Mouse (Mus musculus) CH12.LX (cell line): Measurements from ENCODE around the gene Stat6. TPM values are rescaled to one million over a fixed set of nuclear protein-coding genes. Genes with fewer than 3 reads are reported as not detected.

Experiments
- DNase-seq: peaks from one replicate; pipeline ENCODE4 v3.0.0-alpha.2; 2013; ENCODE audit errors: extremely low read depth
- H3K27ac ChIP-seq: 2 replicates; pipeline ENCODE4 v1.5.1; 2012; ENCODE audit warnings: low read depth, mild to moderate bottlenecking, control low read depth, moderate library complexity; ENCODE audit not compliant: insufficient read depth
- H3K27me3 ChIP-seq: replicated peaks from 2 replicates; pipeline ENCODE3; 2012; ENCODE audit warnings: inconsistent platforms
- H3K36me3 ChIP-seq, 2 experiments: replicated peaks in 1 of 2; 2 replicates each; pipeline versions ENCODE3 to v1.6.1; 2012; ENCODE audit warnings: inconsistent platforms in 1 of 2, low read length in 1 of 2, mild to moderate bottlenecking in 1 of 2, mixed read lengths in 1 of 2, moderate library complexity in 1 of 2; ENCODE audit not compliant: control insufficient read depth in 1 of 2, insufficient read depth in 1 of 2
- H3K4me1 ChIP-seq, 2 experiments: 2 replicates each; pipeline ENCODE4 v1.6.1; 2012; ENCODE audit warnings: inconsistent platforms in 1 of 2, moderate library complexity in 1 of 2; ENCODE audit not compliant: insufficient read depth in 2 of 2, control insufficient read depth in 1 of 2
- H3K4me2 ChIP-seq: 2 replicates; pipeline ENCODE4 v1.6.1; 2012; ENCODE audit warnings: low read depth, mild to moderate bottlenecking, control low read depth; ENCODE audit not compliant: poor library complexity, insufficient read depth, severe bottlenecking
- H3K4me3 ChIP-seq, 3 experiments: fragments of 150-350 bp in 1 of 3; sonication (generic) in 1 of 3; replicated peaks in 1 of 3; 2 replicates each; pipeline versions ENCODE3 to v1.5.1; 2011 to 2012; ENCODE audit warnings: low read depth in 2 of 3, low read length in 2 of 3, mild to moderate bottlenecking in 2 of 3, moderate library complexity in 2 of 3, control low read depth in 1 of 3, improper control_type of control experiment in 1 of 3, inconsistent platforms in 1 of 3, mixed read lengths in 1 of 3; ENCODE audit not compliant: poor library complexity in 1 of 3
- H3K79me2 ChIP-seq: replicated peaks from 2 replicates; pipeline ENCODE4 v1.6.1; 2012; ENCODE audit warnings: mild to moderate bottlenecking, moderate library complexity; ENCODE audit not compliant: control insufficient read depth, poor library complexity, insufficient read depth, severe bottlenecking; ENCODE audit errors: extremely low read depth
- H3K9ac ChIP-seq: 2 replicates; pipeline ENCODE4 v1.6.1; 2012; ENCODE audit warnings: low read depth, mild to moderate bottlenecking, control low read depth, moderate library complexity; ENCODE audit not compliant: insufficient read depth
- H3K9me3 ChIP-seq: replicated peaks from 2 replicates; pipeline ENCODE3; 2012; ENCODE audit warnings: low read length, inconsistent platforms, mixed read lengths
- BHLHE40 ChIP-seq: IDR thresholded peaks from 2 replicates; pipeline ENCODE4 v1.6.1; 2011; ENCODE audit warnings: mild to moderate bottlenecking, low read depth, low read length, improper control_type of control experiment
- CHD2 ChIP-seq: IDR thresholded peaks from 2 replicates; pipeline ENCODE4 v1.6.1; 2011; ENCODE audit warnings: low read length, improper control_type of control experiment
- E2F4 ChIP-seq: IDR thresholded peaks from 2 replicates; pipeline ENCODE4 v1.6.1; 2011; ENCODE audit warnings: low read depth, low read length, improper control_type of control experiment; ENCODE audit not compliant: insufficient replicate concordance
- ELF1 ChIP-seq: IDR thresholded peaks from 2 replicates; pipeline ENCODE4 v1.6.1; 2014; ENCODE audit warnings: low read depth, mild to moderate bottlenecking, inconsistent platforms, low read length, improper control_type of control experiment
- ETS1 ChIP-seq: conservative IDR thresholded peaks from 2 replicates; pipeline ENCODE4 v1.6.1; 2012; ENCODE audit warnings: low read depth, mild to moderate bottlenecking, inconsistent platforms, low read length, improper control_type of control experiment, moderate library complexity
- GABPA ChIP-seq: IDR thresholded peaks from 2 replicates; pipeline ENCODE4 v1.6.1; 2012; ENCODE audit warnings: low read depth, low read length, improper control_type of control experiment, inconsistent platforms; ENCODE audit not compliant: insufficient replicate concordance
- HCFC1 ChIP-seq: IDR thresholded peaks from 2 replicates; pipeline ENCODE4 v1.6.1; 2012; ENCODE audit warnings: low read depth, mild to moderate bottlenecking, inconsistent platforms, low read length, improper control_type of control experiment
- IRF4 ChIP-seq: IDR thresholded peaks from 2 replicates; pipeline ENCODE4 v1.6.1; 2014; ENCODE audit warnings: low read depth, mild to moderate bottlenecking, inconsistent platforms, low read length, improper control_type of control experiment
- JUN ChIP-seq: IDR thresholded peaks from 2 replicates; pipeline ENCODE4 v1.6.1; 2011; ENCODE audit warnings: low read depth, mild to moderate bottlenecking, low read length, improper control_type of control experiment, moderate library complexity; ENCODE audit not compliant: insufficient read depth
- KAT2A ChIP-seq: IDR thresholded peaks from 2 replicates; pipeline ENCODE4 v1.6.1; 2012; ENCODE audit warnings: low read length, improper control_type of control experiment, inconsistent platforms; ENCODE audit not compliant: insufficient replicate concordance
- MAFK ChIP-seq: IDR thresholded peaks from 2 replicates; pipeline ENCODE4 v1.6.1; 2011; ENCODE audit warnings: low read length, improper control_type of control experiment; ENCODE audit not compliant: insufficient replicate concordance
- MAX ChIP-seq: IDR thresholded peaks from 2 replicates; pipeline ENCODE4 v1.6.1; 2011; ENCODE audit warnings: low read length, improper control_type of control experiment
- MAZ ChIP-seq: IDR thresholded peaks from 2 replicates; pipeline ENCODE4 v1.6.1; 2012; ENCODE audit warnings: low read depth, mild to moderate bottlenecking, inconsistent platforms, low read length, improper control_type of control experiment, moderate library complexity
- MEF2A ChIP-seq: IDR thresholded peaks from 2 replicates; pipeline ENCODE4 v1.6.1; 2014; ENCODE audit warnings: low read depth, mild to moderate bottlenecking, inconsistent platforms, low read length, improper control_type of control experiment, borderline replicate concordance
- MXI1 ChIP-seq: IDR thresholded peaks from 2 replicates; pipeline ENCODE4 v1.6.1; 2011; ENCODE audit warnings: mild to moderate bottlenecking, low read depth, low read length, improper control_type of control experiment
- MYC ChIP-seq: IDR thresholded peaks from 2 replicates; pipeline ENCODE4 v1.6.1; 2011; ENCODE audit warnings: low read depth, mild to moderate bottlenecking, improper control_type of control experiment, low read length
- NELFE ChIP-seq: IDR thresholded peaks from 2 replicates; pipeline ENCODE4 v1.6.1; 2011; ENCODE audit warnings: low read depth, low read length, improper control_type of control experiment
- POLR2A ChIP-seq: IDR thresholded peaks from 2 replicates; pipeline ENCODE4 v1.6.1; 2011; ENCODE audit warnings: low read depth, mild to moderate bottlenecking, improper control_type of control experiment, low read length
- RAD21 ChIP-seq: IDR thresholded peaks from 2 replicates; pipeline ENCODE4 v1.6.1; 2011; ENCODE audit warnings: low read depth, mild to moderate bottlenecking, low read length, improper control_type of control experiment, moderate library complexity
- SIN3A ChIP-seq: IDR thresholded peaks from 2 replicates; pipeline ENCODE4 v1.6.1; 2012; ENCODE audit warnings: low read length, improper control_type of control experiment, inconsistent platforms
- TBP ChIP-seq: conservative IDR thresholded peaks from 2 replicates; pipeline ENCODE4 v1.6.1; 2011; ENCODE audit warnings: low read depth, low read length, improper control_type of control experiment
- TCF12 ChIP-seq: IDR thresholded peaks from 2 replicates; pipeline ENCODE4 v1.6.1; 2014; ENCODE audit warnings: low read depth, mild to moderate bottlenecking, inconsistent platforms, low read length, improper control_type of control experiment
- UBTF ChIP-seq: IDR thresholded peaks from 2 replicates; pipeline ENCODE4 v1.6.1; 2012; ENCODE audit warnings: low read depth, mild to moderate bottlenecking, inconsistent platforms, low read length, improper control_type of control experiment, moderate library complexity
- ZKSCAN1 ChIP-seq: IDR thresholded peaks from 2 replicates; pipeline ENCODE4 v1.6.1; 2012; ENCODE audit warnings: low read depth, inconsistent platforms, low read length, improper control_type of control experiment, borderline replicate concordance
- ZMIZ1 ChIP-seq: IDR thresholded peaks from 2 replicates; pipeline ENCODE4 v1.6.1; 2012; ENCODE audit warnings: low read depth, mild to moderate bottlenecking, inconsistent platforms, low read length, improper control_type of control experiment
- ZNF384 ChIP-seq: IDR thresholded peaks from 2 replicates; pipeline ENCODE4 v1.6.1; 2012; ENCODE audit warnings: low read depth, low read length, improper control_type of control experiment, inconsistent platforms
- dilution Hi-C: fragments of 300-500 bp; cut with MboI; formaldehyde crosslinking; loops from 2 replicates; pipeline ENCODE4 v1.14.3; 2020; ENCODE audit warnings: low sequenced_read_pairs; ENCODE audit not compliant: extremely low pct_unique_long_range_greater_than_20kb, extremely low pct_ligation_motif_present
- in situ Hi-C: fragments of 300-500 bp; cut with MboI; formaldehyde crosslinking; loops from 3 replicates; pipeline ENCODE4 v1.14.3; 2019; ENCODE audit warnings: low sequenced_read_pairs, low pct_ligation_motif_present, low pct_unique_long_range_greater_than_20kb, mixed read lengths
- polyA plus RNA-seq: library from polyadenylated mRNA; unstranded; fragments of >175 nt; gene quantifications from 2 replicates; pipeline ENCODE4 v1.2.1, GENCODE M21; 2012; ENCODE audit warnings: low read depth; ENCODE audit not compliant: insufficient read length
- total RNA-seq, 2 experiments: library from RNA; depleted of rRNA; stranded (reverse); fragments of 300-350 nt in 1 of 2; fragments of >200 nt in 1 of 2; gene quantifications; 2 replicates each; pipeline ENCODE4 v1.2.3; 2012 to 2014

Gene Stat6
- total and polyA plus RNA-seq, 3 experiments: 71.5 to 76.6 (median 72.1) TPM

DNA sequence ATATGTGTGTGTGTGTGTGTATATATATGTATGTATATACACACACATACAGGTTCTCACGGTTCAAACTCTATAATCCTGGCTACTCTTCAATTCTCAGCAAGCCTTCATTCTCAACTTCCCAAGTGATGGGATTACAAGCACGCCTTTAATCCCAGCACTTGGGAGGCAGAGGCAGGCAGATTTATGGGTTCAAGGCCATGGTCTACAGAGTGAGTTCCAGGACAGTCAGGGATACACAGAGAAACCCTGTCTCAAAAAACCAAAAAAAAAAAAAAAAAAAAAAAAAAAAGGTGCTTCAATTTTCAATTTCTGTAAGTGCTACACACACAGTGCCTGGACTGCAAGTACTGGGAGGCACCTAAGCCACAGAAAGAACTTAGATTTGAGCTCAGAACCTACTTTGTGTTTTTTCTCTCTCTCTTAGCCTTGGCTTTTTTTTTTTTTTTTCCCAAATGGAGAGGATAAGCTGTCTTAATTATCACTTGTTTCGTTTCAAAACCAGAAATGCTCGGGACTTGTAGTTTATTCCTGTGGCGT, 33.1 kb downstream of the Stat6 start:
- H3K27me3 ChIP-seq: no peaks in the 10 kb centered on the region
- TF ChIP-seq ZNF384: peak; percentile 69
- TF ChIP-seq IRF4: 0 out of 2 replicates have a peak, but pooled peaks have one; percentile 24
- TF ChIP-seq RAD21: no peak
- TF ChIP-seq HCFC1: no peak
- TF ChIP-seq SIN3A: no peak
- DNase-seq: no peak
- peaks cover 2 to 15% of the 10 kb centered on the region in 2 experiments; a peak in 2 of 4 replicates for H3K4me1 ChIP-seq
- no peaks in the 10 kb centered on the region for H3K9me3 ChIP-seq
- peaks cover 0 to 10% of the 10 kb centered on the region in 2 experiments for H3K36me3 ChIP-seq
- H3K4me2 ChIP-seq: peak overlapping the region; percentile 62
- peak overlapping the region; percentile 58 to 98 (median 83) for H3K4me3 ChIP-seq
- no peak overlapping the region for H3K27ac ChIP-seq
- dilution Hi-C loops: no loop called here
- H3K79me2 ChIP-seq: peaks cover 6% of the 10 kb centered on the region
- in situ Hi-C loops: loop anchor here (10.0 kb wide), 1 partner anchor 59 kb away; the partner anchor contains the start of gene Zbtb39
- H3K9ac ChIP-seq: peak overlapping the region; percentile 87

DNA sequence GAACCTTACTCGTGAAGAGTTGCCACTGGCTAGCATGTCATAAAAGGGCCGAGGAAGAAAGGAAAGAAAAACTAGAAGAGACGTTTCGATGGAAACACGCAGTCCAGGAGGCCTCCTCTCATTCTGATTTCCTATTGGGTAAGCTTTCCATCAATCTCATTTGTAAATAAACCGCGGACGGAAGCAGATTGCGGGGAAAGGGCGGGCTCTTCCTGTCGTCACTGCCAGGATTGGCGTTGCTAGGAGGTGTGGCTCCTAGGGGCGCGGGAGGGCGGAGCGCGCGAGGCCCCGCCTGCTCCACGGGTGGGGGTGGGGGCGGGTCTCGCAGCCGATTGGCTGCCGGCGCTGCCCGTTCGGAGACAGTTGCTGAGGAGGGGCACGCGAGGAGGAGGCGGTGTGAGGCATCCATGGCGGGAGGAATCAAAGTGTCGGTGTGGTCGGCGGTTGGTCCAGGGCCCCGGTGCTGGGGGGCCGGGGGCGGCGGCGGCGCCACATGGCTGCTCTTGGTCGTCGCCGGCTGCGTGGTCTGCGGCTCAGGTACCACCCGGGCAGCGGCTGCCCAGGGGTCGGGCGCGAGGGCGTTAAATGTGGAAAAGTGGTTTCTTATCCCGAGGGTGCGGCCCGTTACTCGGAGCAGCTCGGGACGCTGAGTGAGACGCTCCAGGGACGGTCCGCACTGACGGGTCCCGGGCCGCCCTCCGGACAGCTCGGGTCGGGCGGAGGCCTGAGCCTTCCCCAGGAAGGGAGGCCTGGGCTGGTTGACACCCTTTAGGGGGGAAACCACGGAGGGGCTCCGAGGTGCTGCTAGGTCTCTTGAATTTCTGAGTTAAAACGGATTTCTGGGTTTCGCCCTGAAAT, 34.1 kb downstream of the Stat6 start:
- in situ Hi-C loops: loop anchor here (10.0 kb wide), 1 partner anchor 58 kb away; the partner anchor contains the start of gene Zbtb39
- peak overlapping the region; percentile 96 for H3K4me2 ChIP-seq
- dilution Hi-C loops: no loop called here

More for the DNA sequence above, 34.1 kb downstream of the Stat6 start:
- Histone ChIP-seq H3K27ac (peak overlapping the region; percentile 40; the same call in 1 of the 2 replicates), H3K9ac (peak overlapping the region; percentile 87), H3K36me3 (peaks cover 0 to 15% of the 10 kb centered on the region in 2 experiments), H3K4me1 (peaks cover 2 to 21% of the 10 kb centered on the region in 2 experiments; a peak in 2 of 4 replicates), H3K4me3 (peak overlapping the region; percentile 80 to 98 (median 83)), H3K27me3 (no peaks in the 10 kb centered on the region), H3K79me2 (peaks cover 7% of the 10 kb centered on the region), H3K9me3 (no peaks in the 10 kb centered on the region)
- peak; percentile 99 for DNase-seq
- TF ChIP-seq MEF2A: peak; percentile 8; the same call in 1 of the 2 replicates
- no peak for TF ChIP-seq IRF4
- TF ChIP-seq TCF12: 0 out of 2 replicates have a peak, but pooled peaks have one; percentile 40
- TF ChIP-seq NELFE: peak; percentile 57; the same call in 1 of the 2 replicates
- TF ChIP-seq ZNF384: no peak
- peak; percentile 80; the same call in 1 of the 2 replicates for TF ChIP-seq E2F4
- peak; percentile 75; the same call in 1 of the 2 replicates for TF ChIP-seq MAX
- TF ChIP-seq JUN: no peak
- peak; percentile 6; the same call in 1 of the 2 replicates for TF ChIP-seq UBTF
- 0 out of 2 replicates have a peak, but pooled peaks have one; percentile 49 for TF ChIP-seq ZMIZ1
- TF ChIP-seq MAZ: peak; percentile 97
- TF ChIP-seq POLR2A: peak; percentile 79
- no peak for TF ChIP-seq ZKSCAN1
- peak; percentile 62 for TF ChIP-seq BHLHE40
- TF ChIP-seq SIN3A: peak; percentile 95
- TF ChIP-seq MXI1: peak; percentile 71
- TF ChIP-seq ELF1: peak; percentile 80
- TF ChIP-seq KAT2A: peak; percentile 56; the same call in 1 of the 2 replicates
- TF ChIP-seq ETS1: no peak
- TF ChIP-seq MAFK: no peak
- TF ChIP-seq CHD2: peak; percentile 67
- peak; percentile 83 for TF ChIP-seq TBP
- TF ChIP-seq MYC: no peak
- no peak for TF ChIP-seq GABPA
- peak; percentile 85 for TF ChIP-seq HCFC1
